Mouse (Mus musculus) kidney, adult 2 months (tissue): ENCODE data around the gene Fxyd5. TPM values are rescaled to one million over a fixed set of nuclear protein-coding genes. Genes with fewer than 3 reads are reported as not detected.

Experiments used
- DNase-seq: peaks from one replicate; pipeline ENCODE4 v3.0.0; 2021
- H3K27ac ChIP-seq: fragments of 200-500 bp; 2 replicates; pipeline ENCODE4 v1.5.1; 2012; ENCODE audit warnings: low read depth, low read length, control low read depth, inconsistent platforms; ENCODE audit not compliant: insufficient read depth
- H3K27me3 ChIP-seq: fragments of 200-500 bp; replicated peaks from 2 replicates; pipeline ENCODE4 v1.6.1; 2012; ENCODE audit warnings: mild to moderate bottlenecking, moderate library complexity, low read length, inconsistent platforms; ENCODE audit not compliant: control insufficient read depth, insufficient read depth
- H3K36me3 ChIP-seq: fragments of 200-500 bp; 2 replicates; pipeline ENCODE4 v1.6.1; 2012; ENCODE audit warnings: mild to moderate bottlenecking, moderate library complexity, low read length, inconsistent platforms; ENCODE audit not compliant: control insufficient read depth, insufficient read depth
- H3K4me1 ChIP-seq: fragments of 200-500 bp; 2 replicates; pipeline ENCODE4 v1.6.1; 2011; ENCODE audit warnings: low read length; ENCODE audit not compliant: control insufficient read depth, insufficient read depth
- H3K4me3 ChIP-seq: fragments of 200-500 bp; 2 replicates; pipeline ENCODE4 v1.5.1; 2011; ENCODE audit warnings: mild to moderate bottlenecking, low read depth, low read length, control low read depth; ENCODE audit not compliant: insufficient read depth
- CTCF ChIP-seq: fragments of 200-500 bp; conservative IDR thresholded peaks from 2 replicates; pipeline ENCODE4 v1.5.1; 2011; ENCODE audit warnings: low read depth, mild to moderate bottlenecking, control low read depth, low read length, moderate library complexity, mixed read lengths; ENCODE audit not compliant: insufficient read depth, insufficient read length
- POLR2A ChIP-seq: fragments of 200-500 bp; IDR thresholded peaks from one replicate; pipeline ENCODE4 v1.6.1; 2011; ENCODE audit warnings: low read depth, low read length, control low read depth
- WGBS: fragments of 180-500 bp; shearing (Covaris S2); methylation state at CpG from one replicate; pipeline ENCODE4 v1.1.7; 2018; 5-methylcytosine and 5-hydroxymethylcytosine counted together
- polyA plus RNA-seq: library from polyadenylated mRNA; depleted of rRNA; stranded (reverse); fragments of >200 nt; gene quantifications from 2 replicates; pipeline ENCODE4 v1.2.3, GENCODE M21; 2012

Fxyd5 gene
- polyA plus RNA-seq, 1 experiment = 54.2 TPM

DNA sequence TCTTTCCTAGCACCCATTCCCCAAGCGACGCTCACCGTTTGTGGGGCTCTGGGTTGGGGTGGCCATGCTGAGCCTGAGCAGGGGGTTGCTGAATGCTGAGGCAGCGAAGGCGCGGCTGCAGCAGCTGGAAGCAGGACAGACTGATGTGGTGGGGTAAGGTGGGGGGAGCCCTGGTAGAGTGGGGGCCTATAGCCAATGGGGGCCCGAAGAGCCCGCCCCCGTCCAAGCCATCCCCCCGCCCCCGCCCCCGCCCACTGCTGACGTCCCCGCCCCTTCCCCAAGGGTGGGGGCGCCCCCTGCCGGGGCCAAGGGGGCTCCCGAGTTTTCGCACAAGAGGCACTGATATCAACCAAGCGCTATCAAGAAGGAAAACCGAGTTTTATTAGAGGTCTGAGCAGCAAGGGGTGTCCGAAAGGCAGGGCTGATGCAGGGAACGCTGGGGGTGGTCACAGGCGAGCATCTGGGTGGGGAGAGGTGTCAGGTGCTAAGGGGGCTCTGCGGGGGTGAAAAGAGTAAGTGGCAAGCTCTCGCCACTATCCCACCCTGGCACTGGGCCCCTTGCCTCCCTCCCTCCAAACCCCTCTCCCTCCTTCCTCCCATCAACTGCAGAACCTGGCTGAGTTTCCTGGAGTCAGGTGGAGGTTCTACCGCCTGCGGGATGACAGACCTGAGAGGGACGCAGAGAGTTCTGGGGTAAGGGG lies 9.2 kb upstream of the Fxyd5 start, which contains the start of gene Fxyd7:
Fxyd7 (minus strand) TSS at position 147 of the 701 bp plus-strand sequence.
- 5% methylated on average over 27 of the region's 28 CpGs for WGBS
- no peaks in the 10 kb centered on the region for H3K36me3 ChIP-seq
- no peak for DNase-seq
- no peak within 1 kb of the TSS for H3K4me3 ChIP-seq
- no peaks in the 10 kb centered on the region for H3K4me1 ChIP-seq
- no peak within 1 kb of the TSS for H3K27ac ChIP-seq
- H3K27me3 ChIP-seq = no peaks in the 10 kb centered on the region
- TF ChIP-seq CTCF = no peak
- TF ChIP-seq POLR2A = no peak

DNA sequence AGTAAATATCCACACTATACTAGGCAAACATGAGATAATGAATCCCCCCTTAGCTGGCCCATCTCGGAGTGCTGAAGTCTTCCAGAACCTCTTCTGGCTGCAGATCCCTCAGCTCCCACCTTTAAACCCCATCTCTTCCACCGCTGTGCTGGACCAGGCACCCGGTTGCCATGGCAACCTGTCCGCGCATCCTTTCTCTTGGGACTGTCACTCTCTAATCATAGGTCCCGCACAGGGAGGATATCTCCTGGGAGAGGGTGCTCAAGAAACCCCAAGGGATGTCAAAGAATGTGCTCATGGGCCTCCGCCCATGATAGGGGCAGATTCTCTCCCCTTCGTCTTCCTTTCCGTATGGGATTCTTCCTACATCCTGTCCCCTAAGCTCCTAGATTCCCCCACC lies 8.6 kb upstream of the Fxyd5 start:
- Histone ChIP-seq H3K36me3 (no peaks in the 10 kb centered on the region), H3K4me3 (no peak overlapping the region), H3K27me3 (no peaks in the 10 kb centered on the region), H3K27ac (no peak overlapping the region), H3K4me1 (no peaks in the 10 kb centered on the region)
- TF ChIP-seq CTCF = no peak
- no peak for TF ChIP-seq POLR2A
- no peak for DNase-seq
- WGBS = 8% methylated on average over 9 of the region's 9 CpGs

- no peaks in the 10 kb centered on the region for H3K27me3 ChIP-seq
- no peaks in the 10 kb centered on the region for H3K4me1 ChIP-seq
- H3K4me3 ChIP-seq = no peak overlapping the region
- TF ChIP-seq POLR2A = no peak
- no peak for TF ChIP-seq CTCF
- H3K27ac ChIP-seq = no peak overlapping the region
- no peaks in the 10 kb centered on the region for H3K36me3 ChIP-seq
- 10% methylated on average over 6 of the region's 6 CpGs for whole genome bisulfite sequencing
- no peak for DNase-seq
Observed at GRCm38 (mm10) chr7:31050487-31050886, 8.2 kb upstream of the Fxyd5 start.

DNA sequence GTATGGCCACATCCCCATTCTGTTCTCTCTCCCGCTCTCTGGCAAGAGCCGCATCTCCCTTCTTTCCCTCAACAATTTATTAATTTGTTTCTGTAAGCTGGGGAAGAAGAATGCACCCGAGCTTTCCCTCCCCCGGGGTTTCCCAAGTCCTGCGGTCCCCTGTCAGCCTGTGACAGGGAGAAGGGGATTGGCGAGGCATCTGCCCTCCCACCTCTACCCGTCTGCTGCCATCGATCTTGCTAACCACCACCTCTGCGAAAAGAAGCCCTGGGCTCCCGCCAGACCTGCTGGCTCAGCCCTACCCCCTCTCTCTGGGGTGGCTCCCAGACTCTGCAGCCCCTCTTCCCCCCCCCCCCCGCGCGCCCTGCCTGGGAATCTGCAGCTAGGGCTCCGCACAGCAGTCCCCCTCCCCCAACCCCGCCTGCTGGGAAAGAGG lies 7.6 kb upstream of the Fxyd5 start:
- Histone ChIP-seq H3K27ac (no peak overlapping the region), H3K27me3 (no peaks in the 10 kb centered on the region), H3K36me3 (no peaks in the 10 kb centered on the region), H3K4me3 (no peak overlapping the region), H3K4me1 (no peaks in the 10 kb centered on the region)
- 5% methylated on average over 12 of the region's 15 CpGs for WGBS
- TF ChIP-seq CTCF = no peak
- no peak for TF ChIP-seq POLR2A
- DNase-seq = no peak

GRCm38 (mm10) chr7:31049135-31049845 lies 7.0 kb upstream of the Fxyd5 start:
- no peaks in the 10 kb centered on the region for H3K27me3 ChIP-seq
- H3K27ac ChIP-seq = no peak overlapping the region
- H3K4me3 ChIP-seq = no peak overlapping the region
- H3K36me3 ChIP-seq = no peaks in the 10 kb centered on the region
- H3K4me1 ChIP-seq = no peaks in the 10 kb centered on the region
- no peak for DNase-seq
- TF ChIP-seq CTCF = 0 out of 2 replicates have a peak, but pooled peaks have one; percentile 3
- no peak for TF ChIP-seq POLR2A
- WGBS = 22% methylated on average over 5 of the region's 5 CpGs

GRCm38 (mm10) chr7:31041662-31042315 lies 492 bp downstream of the Fxyd5 start:
- WGBS = 1% methylated on average over 28 of the region's 28 CpGs
- H3K27me3 ChIP-seq = no peaks in the 10 kb centered on the region
- TF ChIP-seq POLR2A = no peak
- TF ChIP-seq CTCF = no peak
- DNase-seq = peak; percentile 72
- H3K4me3 ChIP-seq = peak overlapping the region; percentile 50
- H3K27ac ChIP-seq = peak overlapping the region; percentile 61
- H3K4me1 ChIP-seq = no peaks in the 10 kb centered on the region
- H3K36me3 ChIP-seq = no peaks in the 10 kb centered on the region

GRCm38 (mm10) chr7:31041023-31041407 lies 1.3 kb downstream of the Fxyd5 start:
- WGBS = 43% methylated on average over 8 of the region's 8 CpGs
- Histone ChIP-seq H3K27ac (no peak overlapping the region), H3K36me3 (no peaks in the 10 kb centered on the region), H3K4me3 (peak overlapping the region; percentile 50), H3K27me3 (no peaks in the 10 kb centered on the region), H3K4me1 (no peaks in the 10 kb centered on the region)
- no peak for DNase-seq
- no peak for TF ChIP-seq CTCF
- no peak for TF ChIP-seq POLR2A
